Mouse (Mus musculus) MEL (cell line): ENCODE measurements around the gene Polr1a.

Experiments used
- CHD1 ChIP-seq: IDR thresholded peaks from 2 replicates; pipeline ENCODE4 v1.6.1; 2012; ENCODE audit warnings: low read depth, mild to moderate bottlenecking, inconsistent platforms, low read length, improper control_type of control experiment
- CTCF ChIP-seq, 3 experiments: IDR thresholded peaks in 2 of 3; conservative IDR thresholded peaks in 1 of 3; 2 replicates each; pipeline ENCODE4 v1.5.1; 2011 to 2012; ENCODE audit warnings: low read length in 3 of 3, low read depth in 2 of 3, mild to moderate bottlenecking in 2 of 3, improper control_type of control experiment in 1 of 3, inconsistent platforms in 1 of 3, mixed read lengths in 1 of 3, moderate library complexity in 1 of 3; ENCODE audit not compliant: control insufficient read depth in 1 of 3, insufficient read depth in 1 of 3, poor library complexity in 1 of 3, severe bottlenecking in 1 of 3
- EP300 ChIP-seq, 2 experiments: IDR thresholded peaks; 2 replicates each; pipeline ENCODE4 v1.6.1; 2011; ENCODE audit warnings: improper control_type of control experiment in 2 of 2, low read length in 2 of 2, low read depth in 1 of 2, mild to moderate bottlenecking in 1 of 2
- HCFC1 ChIP-seq: IDR thresholded peaks from 2 replicates; pipeline ENCODE4 v1.6.1; 2012; ENCODE audit warnings: low read depth, mild to moderate bottlenecking, inconsistent platforms, low read length, improper control_type of control experiment, moderate library complexity
- POLR2AphosphoS2 ChIP-seq: IDR thresholded peaks from 2 replicates; pipeline ENCODE4 v1.6.1; 2011; ENCODE audit warnings: low read length, improper control_type of control experiment
- SIN3A ChIP-seq: IDR thresholded peaks from 2 replicates; pipeline ENCODE4 v1.6.1; 2012; ENCODE audit warnings: low read length, improper control_type of control experiment, inconsistent platforms
- SMC3 ChIP-seq: IDR thresholded peaks from 2 replicates; pipeline ENCODE4 v1.6.1; 2011; ENCODE audit warnings: low read depth, low read length, improper control_type of control experiment
- TAL1 ChIP-seq: IDR thresholded peaks from 2 replicates; pipeline ENCODE4 v1.6.1; 2012; ENCODE audit warnings: mild to moderate bottlenecking, inconsistent platforms, low read length, moderate library complexity, mixed read lengths
- USF1 ChIP-seq: IDR thresholded peaks from 2 replicates; pipeline ENCODE4 v1.6.1; 2014; ENCODE audit warnings: low read depth, mild to moderate bottlenecking, inconsistent platforms, low read length, improper control_type of control experiment, moderate library complexity

DNA sequence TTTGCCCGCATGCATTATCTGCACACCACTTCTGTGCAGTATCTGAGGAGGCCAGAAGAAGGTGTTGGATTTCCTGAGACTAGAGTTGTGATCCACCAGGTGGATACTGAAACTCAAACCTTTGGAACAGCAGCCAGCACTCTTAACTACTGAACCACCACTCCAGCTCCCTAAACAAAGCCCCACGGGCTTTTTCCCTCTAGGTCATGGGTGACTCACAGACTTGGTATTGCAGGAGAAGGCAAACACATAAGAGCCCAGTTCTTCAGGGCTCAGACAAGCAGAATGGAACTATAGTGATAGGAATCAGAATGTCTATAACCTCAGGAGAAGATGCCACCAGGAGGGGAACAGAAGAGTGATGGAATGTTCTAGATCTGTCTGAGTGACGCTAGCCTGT is 86.2 kb downstream of the Polr1a start:
- TF ChIP-seq EP300 (IDR thresholded peaks at IDR 0.05; ENCODE audit: low read depth in 1 of 2, low read length in 2 of 2): no peak
- TF ChIP-seq POLR2AphosphoS2: no peak
- no peak for TF ChIP-seq HCFC1
- TF ChIP-seq CHD1: no peak
- no peak for TF ChIP-seq CTCF (IDR thresholded peaks at IDR 0.05 in 2 of 3, conservative IDR thresholded peaks at IDR 0.05 in 1 of 3; ENCODE audit: control insufficient read depth in 1 of 3, insufficient read depth in 1 of 3, low read depth in 2 of 3, low read length in 3 of 3, poor library complexity in 1 of 3, severe bottlenecking in 1 of 3)
- TF ChIP-seq SMC3: no peak
- no peak for TF ChIP-seq TAL1
- no peak for TF ChIP-seq USF1
- TF ChIP-seq SIN3A: no peak
